Mouse (Mus musculus) forebrain, embryonic 15.5 days (tissue): ENCODE data around the gene Lhb. TPM values are rescaled to one million over a fixed set of nuclear protein-coding genes. Genes with fewer than 3 reads are reported as not detected.
"Not testable (repeated sequence)": the region's sequence is repeated elsewhere in the genome, so short reads cannot be mapped to it uniquely, and the experiment has no call there.

ENCODE experiments used
- ATAC-seq: fragments of 200-750 bp; cut with Nextera tagmentation; replicated peaks from 2 replicates; pipeline ENCODE4 v1.8.0; 2017; ENCODE audit warnings: mild to moderate bottlenecking, moderate TSS enrichment, moderate library complexity
- H3K27ac ChIP-seq: fragments of 300-500 bp; sonication (generic); replicated peaks from 2 replicates; pipeline ENCODE4 v1.5.1; 2015; ENCODE audit warnings: mild to moderate bottlenecking, inconsistent platforms
- H3K27me3 ChIP-seq: fragments of 300-500 bp; sonication (generic); 2 replicates; pipeline ENCODE4 v1.6.1; 2015; ENCODE audit warnings: inconsistent platforms
- H3K36me3 ChIP-seq: fragments of 300-500 bp; sonication (generic); 2 replicates; pipeline ENCODE4 v1.6.1; 2015; ENCODE audit warnings: mild to moderate bottlenecking, inconsistent platforms
- H3K4me1 ChIP-seq: fragments of 300-500 bp; sonication (generic); 2 replicates; pipeline ENCODE4 v1.6.1; 2015; ENCODE audit warnings: inconsistent platforms
- H3K4me2 ChIP-seq: fragments of 300-500 bp; sonication (generic); replicated peaks from 2 replicates; pipeline ENCODE4 v1.6.1; 2015; ENCODE audit warnings: mild to moderate bottlenecking, inconsistent platforms
- H3K4me3 ChIP-seq: fragments of 300-500 bp; sonication (generic); 2 replicates; pipeline ENCODE4 v1.5.1; 2015; ENCODE audit warnings: mild to moderate bottlenecking, inconsistent platforms
- H3K9ac ChIP-seq: fragments of 300-500 bp; sonication (generic); replicated peaks from 2 replicates; pipeline ENCODE4 v1.6.1; 2015; ENCODE audit warnings: mild to moderate bottlenecking, inconsistent platforms
- H3K9me3 ChIP-seq: fragments of 300-500 bp; sonication (generic); 2 replicates; pipeline ENCODE4 v1.6.1; 2016; ENCODE audit warnings: inconsistent platforms
- WGBS: fragments of 180-500 bp; shearing (Covaris S2); methylation state at CpG from one replicate; pipeline ENCODE4 v1.1.7; 2015; ENCODE audit warnings: mixed read lengths; 5-methylcytosine and 5-hydroxymethylcytosine counted together
- polyA plus RNA-seq: library from polyadenylated mRNA; unstranded; fragments of >200 nt; fragmentation: Nextera tagmentation; extraction: Ambion mirVana; gene quantifications from 2 replicates; pipeline ENCODE4 v1.2.1, GENCODE M21; 2015

Gene Lhb
- polyA plus RNA-seq = 0.68 and 1.4 TPM in 2 replicates

DNA sequence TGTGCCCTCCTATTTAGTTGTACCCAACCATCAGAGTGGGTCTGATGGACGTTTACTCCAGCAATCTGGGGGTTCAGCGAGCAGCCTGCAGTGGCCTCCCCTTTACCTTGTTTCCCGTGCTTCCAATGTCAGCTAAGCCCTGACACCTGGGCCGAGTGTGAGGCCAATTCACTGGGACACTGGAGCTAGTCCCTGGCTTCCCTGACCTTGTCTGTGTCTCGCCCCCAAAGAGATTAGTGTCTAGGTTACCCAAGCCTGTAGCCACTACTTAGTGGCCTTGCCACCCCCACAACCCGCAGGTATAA, at the start of gene Lhb:
Gene Lhb (plus strand): TSS at position 206 of the 305 bp plus-strand sequence.
- no peak within 1 kb of the TSS for H3K27ac ChIP-seq
- H3K9ac ChIP-seq = no peak within 1 kb of the TSS
- H3K4me1 ChIP-seq = no peaks in the 10 kb centered on the region
- H3K36me3 ChIP-seq = peaks cover 47% of the 10 kb centered on the region
- H3K9me3 ChIP-seq = no peaks in the 10 kb centered on the region
- H3K4me2 ChIP-seq = no peak within 1 kb of the TSS
- 63% methylated on average over 6 of the region's 6 CpGs for WGBS
- ATAC-seq = no peak
- H3K4me3 ChIP-seq = no peak within 1 kb of the TSS
- peaks cover 49% of the 10 kb centered on the region for H3K27me3 ChIP-seq

DNA sequence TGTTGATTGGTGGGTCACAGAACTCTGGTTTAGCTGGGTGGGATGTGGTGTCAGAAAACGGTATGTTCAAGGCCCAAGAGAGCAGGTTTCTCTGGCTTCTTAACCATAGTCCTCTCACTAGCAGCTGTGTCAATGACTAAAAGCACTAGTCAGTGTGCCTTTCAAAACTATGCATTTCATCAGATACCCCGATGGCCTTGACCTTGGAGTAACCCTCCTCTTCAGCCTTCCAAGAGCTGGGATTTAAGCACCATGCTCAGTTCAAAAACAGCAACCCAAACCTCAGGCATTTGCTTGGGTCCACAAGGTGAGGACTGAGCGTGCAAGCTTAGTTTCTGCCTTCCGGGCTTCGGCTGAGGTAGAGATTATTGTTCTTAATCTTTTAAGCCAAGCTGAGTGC, 48.2 kb upstream of the Lhb start:
- Histone ChIP-seq H3K36me3 (peaks cover 47% of the 10 kb centered on the region), H3K4me2 (no peak overlapping the region)
- WGBS = 79% methylated on average over 5 of the region's 5 CpGs

DNA sequence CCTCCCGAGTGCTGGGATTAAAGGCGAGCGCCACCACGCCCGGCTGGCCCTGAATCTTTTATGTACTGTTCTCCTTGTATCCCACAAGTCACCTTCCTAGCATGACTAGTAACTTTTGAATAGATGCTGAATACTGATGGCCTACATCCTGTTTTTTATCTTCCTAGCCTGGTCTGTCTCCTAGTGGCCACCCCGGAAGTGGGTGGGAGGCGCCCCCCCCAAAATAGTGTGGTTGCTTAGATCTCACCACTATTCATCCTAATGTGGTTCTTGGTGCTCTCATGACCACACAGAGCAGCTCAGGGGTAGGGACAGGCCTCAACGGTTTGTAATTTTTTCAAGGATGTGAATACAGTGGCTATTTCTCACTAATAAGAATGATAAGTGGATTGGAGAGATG, 46.0 kb upstream of the Lhb start:
- 91% methylated on average over 8 of the region's 8 CpGs for whole genome bisulfite sequencing
- Histone ChIP-seq H3K36me3 (peaks cover 68% of the 10 kb centered on the region), H3K4me3 (no peak overlapping the region), H3K27me3 (0 out of 2 replicates have a peak, but pooled peaks cover 2% of the 10 kb centered on the region), H3K27ac (no peak overlapping the region), H3K4me1 (peaks cover 19% of the 10 kb centered on the region), H3K9me3 (no peaks in the 10 kb centered on the region), H3K9ac (no peak overlapping the region), H3K4me2 (no peak overlapping the region)
- ATAC-seq = no peak

More for the DNA sequence above, 48.2 kb upstream of the Lhb start:
- no peak overlapping the region for H3K9ac ChIP-seq
- H3K27ac ChIP-seq = no peak overlapping the region
- H3K9me3 ChIP-seq = no peaks in the 10 kb centered on the region
- no peak for ATAC-seq
- H3K27me3 ChIP-seq = peaks cover 10% of the 10 kb centered on the region; the same call in 1 of the 2 replicates
- H3K4me3 ChIP-seq = no peak overlapping the region
- peaks cover 29% of the 10 kb centered on the region for H3K4me1 ChIP-seq

DNA sequence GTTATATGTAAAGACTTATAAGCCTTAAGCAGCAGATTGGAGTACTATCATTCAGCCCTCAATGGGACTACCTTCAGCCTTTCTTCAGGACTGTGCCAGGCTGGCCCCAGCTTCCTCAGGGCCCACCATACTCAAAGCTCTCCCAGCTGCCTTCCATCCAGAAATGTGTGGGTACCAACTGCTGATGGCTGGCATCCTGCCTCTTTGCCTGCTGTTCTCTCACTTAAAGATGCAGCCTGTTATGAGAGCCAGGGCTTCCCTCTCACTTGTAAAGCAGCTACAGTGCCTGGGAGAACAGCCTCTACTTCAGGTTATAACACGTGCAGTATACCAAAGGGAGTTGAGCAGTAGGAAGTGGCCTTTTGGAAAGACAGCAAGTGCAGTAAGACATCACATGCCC, 44.6 kb upstream of the Lhb start:
- Histone ChIP-seq H3K4me2 (no peak overlapping the region), H3K4me1 (peaks cover 6% of the 10 kb centered on the region; the same call in 1 of the 2 replicates), H3K27me3 (no peaks in the 10 kb centered on the region), H3K27ac (no peak overlapping the region; the same call in 1 of the 2 replicates), H3K36me3 (peaks cover 82% of the 10 kb centered on the region), H3K4me3 (no peak overlapping the region), H3K9ac (no peak overlapping the region), H3K9me3 (no peaks in the 10 kb centered on the region)
- 73% methylated on average over 1 of the region's 1 CpGs for WGBS
- no peak; the same call in 1 of the 2 replicates for ATAC-seq

DNA sequence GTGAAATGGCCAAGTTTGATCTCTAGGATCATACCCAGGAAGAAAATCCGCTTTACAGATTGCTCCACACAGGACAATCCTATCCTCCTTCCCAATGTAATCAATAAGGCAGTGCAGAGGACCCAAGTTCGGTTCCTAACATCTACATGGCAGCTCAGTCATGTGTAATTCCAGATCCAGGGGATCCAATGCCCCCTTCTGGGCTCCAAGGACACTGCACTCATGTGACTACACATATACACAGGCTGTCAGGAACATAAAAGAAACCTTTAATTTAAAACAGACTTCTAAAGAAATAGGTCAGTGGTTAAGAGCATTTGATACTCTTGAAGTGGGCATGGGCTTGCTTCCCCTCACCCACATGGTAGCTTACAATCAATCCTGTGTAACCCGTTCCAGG, 34.5 kb upstream of the Lhb start:
- no peak for ATAC-seq
- Histone ChIP-seq H3K4me1 (no peaks in the 10 kb centered on the region), H3K4me2 (no peak overlapping the region), H3K27ac (no peak overlapping the region), H3K36me3 (peaks cover 97% of the 10 kb centered on the region), H3K9me3 (no peaks in the 10 kb centered on the region), H3K9ac (no peak overlapping the region), H3K27me3 (no peaks in the 10 kb centered on the region), H3K4me3 (no peak overlapping the region)
- 84% methylated on average over 3 of the region's 3 CpGs for WGBS

DNA sequence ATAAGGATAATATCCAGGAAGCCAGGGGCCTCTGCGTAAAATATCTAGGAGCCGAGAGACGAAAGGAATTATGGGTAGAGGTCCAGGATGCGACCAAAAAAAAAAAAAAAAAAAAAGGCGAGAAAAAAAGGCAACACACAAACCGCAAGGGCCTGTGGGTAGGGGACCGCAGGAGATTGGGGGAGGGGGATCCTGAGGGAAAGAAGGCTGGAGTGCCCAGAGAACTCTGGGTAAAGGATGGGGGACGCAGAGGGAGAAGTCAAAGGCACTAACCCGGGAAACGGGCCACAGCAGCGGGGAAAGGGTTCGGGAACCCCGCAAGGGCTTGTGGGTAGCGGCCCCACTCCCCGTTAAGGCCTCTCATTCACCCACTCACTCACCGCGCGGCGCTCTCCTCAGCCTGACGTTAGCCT, 25.5 kb upstream of the Lhb start:
- H3K4me1 ChIP-seq = peaks cover 26% of the 10 kb centered on the region
- peak overlapping the region; percentile 81 for H3K4me3 ChIP-seq
- H3K9ac ChIP-seq = peak overlapping the region; percentile 81
- peak; percentile 81 for ATAC-seq
- peak overlapping the region; percentile 98 for H3K27ac ChIP-seq
- no peaks in the 10 kb centered on the region for H3K9me3 ChIP-seq
- H3K36me3 ChIP-seq = peaks cover 26% of the 10 kb centered on the region
- WGBS = 0% methylated on average over 19 of the region's 20 CpGs
- H3K27me3 ChIP-seq = no peaks in the 10 kb centered on the region
- peak overlapping the region; percentile 80 for H3K4me2 ChIP-seq

DNA sequence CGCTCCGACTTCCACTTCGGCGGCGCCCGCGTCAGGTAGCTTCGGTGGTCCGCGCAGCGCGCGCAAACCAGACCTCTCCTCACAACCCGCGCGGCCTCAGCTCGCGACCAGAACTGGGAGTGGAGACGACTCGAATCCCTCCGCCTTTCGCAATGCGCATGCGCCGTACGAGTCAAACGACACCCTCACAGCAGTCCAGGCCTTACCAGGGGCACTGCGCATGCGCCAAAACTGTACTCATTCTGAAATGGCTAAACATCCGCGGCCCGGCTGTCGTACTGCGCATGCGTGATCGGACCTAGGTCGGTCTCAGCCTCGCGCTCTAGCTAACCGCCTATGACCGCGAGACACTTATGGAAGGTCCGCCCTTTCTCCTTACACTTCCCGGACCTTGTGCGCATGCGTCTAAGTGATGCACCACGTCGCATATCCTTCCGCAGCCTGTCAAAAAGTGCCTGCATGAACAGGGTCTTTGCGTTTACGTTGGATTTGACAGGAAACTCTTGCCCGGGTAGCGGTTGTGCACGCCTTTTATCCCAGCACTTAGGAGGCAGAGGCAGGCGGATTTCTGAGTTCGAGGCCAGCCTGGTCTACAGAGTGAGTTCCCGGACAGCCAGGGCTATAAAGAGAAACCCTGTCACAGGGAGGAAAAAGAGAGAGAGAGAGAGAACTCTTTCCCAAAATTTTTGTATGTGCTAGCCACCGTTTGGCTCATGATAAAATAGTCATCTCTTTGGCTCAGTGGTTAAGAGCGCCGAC, 24.9 kb upstream of the Lhb start, which contains the start of gene Snrnp70:
Gene Snrnp70 (minus strand): TSS at position 165 of the 759 bp plus-strand sequence.
- WGBS = under 1% methylated on average over 60 of the region's 60 CpGs
- H3K9ac ChIP-seq = peak within 1 kb of the TSS; percentile 81
- no peaks in the 10 kb centered on the region for H3K27me3 ChIP-seq
- peak within 1 kb of the TSS; percentile 98 for H3K27ac ChIP-seq
- peaks cover 26% of the 10 kb centered on the region for H3K4me1 ChIP-seq
- ATAC-seq = peak; percentile 98
- peak within 1 kb of the TSS; percentile 80 for H3K4me2 ChIP-seq
- no peaks in the 10 kb centered on the region for H3K9me3 ChIP-seq
- peaks cover 20% of the 10 kb centered on the region for H3K36me3 ChIP-seq
- peak within 1 kb of the TSS; percentile 81 for H3K4me3 ChIP-seq

DNA sequence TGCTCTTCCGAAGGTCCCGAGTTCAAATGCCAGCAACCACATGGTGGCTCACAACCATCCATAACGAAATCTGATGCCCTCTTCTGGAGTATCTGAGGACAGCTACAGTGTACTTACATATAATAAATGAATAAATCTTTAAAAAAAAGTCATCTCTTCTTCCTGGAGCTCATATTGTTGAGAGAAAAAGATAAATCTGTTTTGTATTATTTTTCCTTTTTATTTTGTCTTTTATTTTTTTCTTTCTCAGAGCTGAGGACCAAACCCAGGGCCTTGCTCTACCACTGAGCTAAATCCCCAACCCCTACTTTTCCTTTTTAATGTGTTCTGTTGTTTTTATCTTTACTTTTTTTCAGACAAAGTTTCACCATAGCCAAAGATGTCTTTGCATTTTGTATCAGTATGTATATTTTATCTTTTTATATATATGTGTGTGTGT, 24.3 kb upstream of the Lhb start:
- Histone ChIP-seq H3K4me2 (peak overlapping the region; percentile 60), H3K36me3 (peaks cover 15% of the 10 kb centered on the region), H3K4me1 (peaks cover 26% of the 10 kb centered on the region), H3K4me3 (peak overlapping the region; percentile 81), H3K9ac (peak overlapping the region; percentile 41), H3K27ac (peak overlapping the region; percentile 88)
- peak; percentile 44 for ATAC-seq
- WGBS = 9% methylated on average over 3 of the region's 3 CpGs
- not testable (repeated sequence) for H3K27me3 ChIP-seq, H3K9me3 ChIP-seq

DNA sequence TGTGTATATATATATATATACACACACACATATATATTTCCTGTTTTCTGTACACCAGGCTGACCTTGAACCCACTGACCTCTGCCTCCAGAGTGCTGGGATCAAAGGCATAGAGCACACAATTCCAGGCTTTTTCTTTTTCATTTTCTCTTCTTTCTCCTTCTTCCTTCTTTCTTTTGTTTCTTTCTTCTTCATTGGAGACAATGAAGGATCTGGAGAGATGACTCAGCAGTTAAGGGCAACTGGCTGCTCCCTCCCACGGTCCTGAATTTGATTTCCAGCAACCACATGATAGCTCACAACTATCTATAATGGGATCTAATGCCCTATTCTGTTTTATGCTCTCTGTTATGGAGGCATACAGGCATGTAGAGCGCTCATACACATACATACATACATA, 23.8 kb upstream of the Lhb start:
- WGBS = 64% methylated on average over 2 of the region's 2 CpGs
- H3K4me2 ChIP-seq = no peak overlapping the region
- ATAC-seq = no peak
- peaks cover 11% of the 10 kb centered on the region for H3K36me3 ChIP-seq
- H3K27me3 ChIP-seq = no peaks in the 10 kb centered on the region
- H3K4me1 ChIP-seq = peaks cover 26% of the 10 kb centered on the region
- H3K4me3 ChIP-seq = no peak overlapping the region
- H3K27ac ChIP-seq = no peak overlapping the region
- no peak overlapping the region for H3K9ac ChIP-seq
- H3K9me3 ChIP-seq = no peaks in the 10 kb centered on the region

DNA sequence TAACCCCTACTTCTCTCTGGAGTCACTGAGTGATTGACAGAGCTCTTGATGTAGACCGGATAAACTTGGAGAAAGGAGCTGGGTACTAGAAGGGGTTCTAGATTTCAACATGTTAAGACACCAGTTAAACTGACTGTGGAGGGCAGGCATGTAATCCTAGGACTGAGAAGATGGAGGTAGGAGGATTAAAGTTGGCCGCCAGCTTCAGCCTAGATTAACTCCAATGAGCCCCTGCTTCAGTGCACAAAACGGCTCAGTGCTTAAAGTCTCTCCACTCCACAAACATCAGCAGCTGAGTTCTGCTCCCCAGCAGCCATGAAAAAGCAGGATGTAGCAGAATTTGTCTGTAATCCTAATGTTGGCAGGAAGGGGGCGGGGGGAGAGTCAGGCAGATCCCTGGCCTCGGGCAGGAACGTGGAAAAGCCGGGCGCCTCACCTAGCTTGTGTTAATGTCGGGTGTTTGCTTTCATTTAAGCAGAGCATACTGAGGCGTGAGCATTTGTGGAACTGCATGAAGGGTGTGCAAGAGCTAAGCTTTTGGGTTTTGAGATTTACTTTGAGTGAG, 19.0 kb upstream of the Lhb start:
- 75% methylated on average over 10 of the region's 10 CpGs for WGBS
- Histone ChIP-seq H3K36me3 (no peaks in the 10 kb centered on the region), H3K9ac (no peak overlapping the region)

DNA sequence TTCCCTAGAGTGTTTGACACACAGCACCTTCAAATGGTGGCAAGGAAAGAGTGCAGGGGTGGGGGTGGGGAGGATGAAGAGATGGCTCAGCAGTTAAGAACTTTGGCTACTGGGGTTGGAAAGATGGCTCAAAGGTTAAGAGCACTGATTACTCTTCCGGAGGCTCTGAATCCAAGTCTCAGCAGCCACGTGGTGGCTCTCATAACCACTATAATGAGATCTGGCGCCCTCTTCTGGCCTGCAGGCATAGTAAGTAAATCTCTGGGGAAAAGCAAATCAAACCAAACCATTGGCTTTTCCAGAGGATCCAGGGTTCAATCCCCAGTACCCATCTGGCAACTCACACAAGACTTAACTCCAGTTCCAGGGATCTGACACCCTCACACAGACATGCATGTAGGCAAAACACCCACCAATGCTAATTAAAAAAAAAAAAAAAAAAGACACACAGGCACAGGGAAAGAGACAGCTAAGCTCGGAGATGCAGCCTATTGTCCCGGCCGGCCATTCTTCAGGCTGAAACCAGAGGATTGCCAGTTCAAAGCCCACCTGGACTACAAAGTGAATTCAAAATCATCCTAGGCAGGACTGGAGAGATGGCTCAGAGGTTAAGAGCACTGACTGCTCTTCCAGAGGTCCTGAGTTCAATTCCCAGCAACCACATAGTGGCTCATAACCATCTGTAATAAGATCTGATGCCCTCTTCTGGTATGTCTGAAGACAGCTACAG, 16.9 kb upstream of the Lhb start:
- no peak for ATAC-seq
- Histone ChIP-seq H3K4me1 (peaks cover 12% of the 10 kb centered on the region), H3K27me3 (peaks cover 39% of the 10 kb centered on the region), H3K9me3 (no peaks in the 10 kb centered on the region), H3K4me2 (no peak overlapping the region), H3K27ac (no peak overlapping the region), H3K4me3 (no peak overlapping the region), H3K36me3 (no peaks in the 10 kb centered on the region), H3K9ac (no peak overlapping the region)
- 45% methylated on average over 6 of the region's 6 CpGs for WGBS

More for the DNA sequence above, 19.0 kb upstream of the Lhb start:
- H3K4me1 ChIP-seq = peaks cover 9% of the 10 kb centered on the region
- no peaks in the 10 kb centered on the region for H3K9me3 ChIP-seq
- H3K27me3 ChIP-seq = peaks cover 18% of the 10 kb centered on the region
- ATAC-seq = no peak
- no peak overlapping the region for H3K27ac ChIP-seq
- H3K4me2 ChIP-seq = no peak overlapping the region
- H3K4me3 ChIP-seq = no peak overlapping the region
